Comparison of ENCODE assay signal across 24 mouse cellular contexts in genomic region chr17:73703571-73703970, GRCm38 (mm10). TPM values are rescaled to one million over a fixed set of nuclear protein-coding genes. Genes with fewer than 3 reads are reported as not detected.
DNase-seq lines count a peak whose midpoint lies in the region; ATAC-seq and TF ChIP-seq lines count a peak whose summit lies in the region.
"Had no signal": no experiment of that assay in that cellular context is flagged by ENCODE, and none has a peak within 500 bp of the region (broad histone marks: within the 10 kb centered on the region; RNA-seq: fewer than 3 reads in every experiment).

No protein-coding gene starts in this region.

- no peak overlapping the region for H3K27ac ChIP-seq in kidney, adult 2 months (ENCODE audit: insufficient read depth, low read depth, low read length)
- H3K27ac ChIP-seq in kidney, embryonic 16.5 days (ENCODE audit: low read length) = no peak overlapping the region
- no peak overlapping the region for H3K27ac ChIP-seq in kidney, embryonic 14.5 days (ENCODE audit: low read depth, low read length)
- H3K27ac ChIP-seq: embryonic facial prominence, embryonic 10.5 days; embryonic facial prominence, embryonic 12.5 days; forebrain, embryonic 13.5 days had no signal

- H3K4me3 ChIP-seq in kidney, adult 2 months (ENCODE audit: insufficient read depth, low read depth, low read length) = no peak overlapping the region
- H3K4me3 ChIP-seq in kidney, embryonic 16.5 days (ENCODE audit: low read length) = no peak overlapping the region
- H3K4me3 ChIP-seq in kidney, embryonic 14.5 days (ENCODE audit: low read length) = no peak overlapping the region
- H3K4me3 ChIP-seq: embryonic facial prominence, embryonic 10.5 days; embryonic facial prominence, embryonic 12.5 days; forebrain, embryonic 13.5 days had no signal

- ATAC-seq in kidney, embryonic 16.5 days (ENCODE audit: low FRiP score, low TSS enrichment) = no peak
- no peak for ATAC-seq in kidney, embryonic 14.5 days (ENCODE audit: low FRiP score, low TSS enrichment)
- ATAC-seq: activated CD4-positive, CD25-positive, alpha-beta regulatory T cell, adult 4 months; CD4-positive, CD25-positive, alpha-beta regulatory T cell, adult 4 months; forebrain, embryonic 13.5 days; Patski had no signal

- no peak overlapping the region for H3K9ac ChIP-seq in kidney, embryonic 16.5 days (replicated peaks; ENCODE audit: low read length)
- no peak overlapping the region for H3K9ac ChIP-seq in kidney, embryonic 14.5 days (ENCODE audit: low read depth, low read length)
- H3K9ac ChIP-seq: embryonic facial prominence, embryonic 12.5 days; forebrain, embryonic 13.5 days had no signal

- TF ChIP-seq CTCF in kidney, adult 2 months (conservative IDR thresholded peaks at IDR 0.05; ENCODE audit: insufficient read depth, insufficient read length, low read depth, low read length) = no peak

- no peak for TF ChIP-seq POLR2A in kidney, adult 2 months (IDR thresholded peaks at IDR 0.05; ENCODE audit: low read depth, low read length)

- no peaks in the 10 kb centered on the region for H3K27me3 ChIP-seq in kidney, adult 2 months (replicated peaks; ENCODE audit: control insufficient read depth, insufficient read depth, low read length)
- H3K27me3 ChIP-seq in kidney, embryonic 16.5 days (ENCODE audit: insufficient read depth, low read length) = no peaks in the 10 kb centered on the region
- no peaks in the 10 kb centered on the region for H3K27me3 ChIP-seq in kidney, embryonic 14.5 days (ENCODE audit: control insufficient read depth, insufficient read depth, low read length)
- H3K27me3 ChIP-seq: CH12.LX, Patski had no signal

- H3K4me2 ChIP-seq in kidney, embryonic 16.5 days (replicated peaks; ENCODE audit: low read depth, low read length) = no peak overlapping the region
- H3K4me2 ChIP-seq in kidney, embryonic 14.5 days (replicated peaks; ENCODE audit: low read depth, low read length) = no peak overlapping the region
- H3K4me2 ChIP-seq: embryonic facial prominence, embryonic 12.5 days; forebrain, embryonic 13.5 days had no signal

- peak; percentile 71 for DNase-seq in heart, adult 11 months
- DNase-seq in heart, adult 8-10 months (ENCODE audit: low spot score) = no peak
- DNase-seq in kidney, adult 2 months = peak; percentile 71
- DNase-seq in kidney, adult 9 months = peak; percentile 60
- DNase-seq in kidney, postnatal 25 days = peak; percentile 59 to 67
- DNase-seq in kidney, postnatal 10 days = no peak
- DNase-seq: adrenal gland, adult 8-10 months; adrenal gland, postnatal 14 days; adrenal gland, postnatal 36 days; B cell, adult 2 months; cerebellum, adult 11-12 months; cerebellum, adult 2 months; cerebellum, adult 9-10 months; cerebellum, postnatal 25 days had no signal

- peaks cover 10% of the 10 kb centered on the region; the same call in 1 of the 2 replicates for H3K4me1 ChIP-seq in kidney, adult 2 months (ENCODE audit: control insufficient read depth, insufficient read depth, low read length)
- H3K4me1 ChIP-seq in kidney, embryonic 16.5 days (ENCODE audit: insufficient read depth, low read length) = peaks cover 5% of the 10 kb centered on the region; the same call in 1 of the 2 replicates
- H3K4me1 ChIP-seq in kidney, embryonic 14.5 days (ENCODE audit: control insufficient read depth, insufficient read depth, low read length) = no peaks in the 10 kb centered on the region

- peaks cover 4% of the 10 kb centered on the region; the same call in 1 of the 2 replicates for H3K9me3 ChIP-seq in kidney, embryonic 16.5 days (ENCODE audit: low read length)
- peaks cover 4% of the 10 kb centered on the region; the same call in 1 of the 2 replicates for H3K9me3 ChIP-seq in kidney, embryonic 14.5 days (ENCODE audit: control insufficient read depth, low read length)
- H3K9me3 ChIP-seq: forebrain, embryonic 13.5 days had no signal

- H3K36me3 ChIP-seq in kidney, adult 2 months (ENCODE audit: control insufficient read depth, insufficient read depth, low read length) = no peaks in the 10 kb centered on the region
- no peaks in the 10 kb centered on the region for H3K36me3 ChIP-seq in kidney, embryonic 16.5 days (ENCODE audit: insufficient read depth, low read length)
- no peaks in the 10 kb centered on the region for H3K36me3 ChIP-seq in kidney, embryonic 14.5 days (ENCODE audit: control insufficient read depth, insufficient read depth, low read length)
- H3K36me3 ChIP-seq: embryonic facial prominence, embryonic 10.5 days; embryonic facial prominence, embryonic 12.5 days; G1E had no signal

RNA-seq across cellular contexts. Expression of gene Galnt14, which starts 6.7 kb away (rescaled TPM):
- not detected for total RNA-seq in heart, adult 8-10 months (2022)
- 43.7 and 45.9 TPM in 2 replicates for polyA plus RNA-seq in kidney, adult 2 months (2012; rRNA removed)
- 18.6 and 21.4 TPM in 2 replicates for polyA plus RNA-seq in kidney, embryonic 16.5 days (2015; fragmentation: Nextera tagmentation; extraction: Ambion mirVana)
- polyA plus RNA-seq in kidney, embryonic 14.5 days (2014; fragmentation: Nextera tagmentation; extraction: Ambion mirVana) = 8.8 and 9.7 TPM in 2 replicates
- polyA plus RNA-seq: G1E had no signal

Comparison
In these comparisons a context has a peak if more than half of its experiments do, and no peak if none do; other contexts are left out.
1. DNase-seq: peak in heart, adult 11 months (single experiment), kidney, adult 2 months (single experiment), kidney, adult 9 months (single experiment) and kidney, postnatal 25 days (2 of 2); none in heart, adult 8-10 months (single experiment) and kidney, postnatal 10 days (single experiment).